21 mouse cellular contexts compared by ENCODE assay signal in the genomic region with DNA sequence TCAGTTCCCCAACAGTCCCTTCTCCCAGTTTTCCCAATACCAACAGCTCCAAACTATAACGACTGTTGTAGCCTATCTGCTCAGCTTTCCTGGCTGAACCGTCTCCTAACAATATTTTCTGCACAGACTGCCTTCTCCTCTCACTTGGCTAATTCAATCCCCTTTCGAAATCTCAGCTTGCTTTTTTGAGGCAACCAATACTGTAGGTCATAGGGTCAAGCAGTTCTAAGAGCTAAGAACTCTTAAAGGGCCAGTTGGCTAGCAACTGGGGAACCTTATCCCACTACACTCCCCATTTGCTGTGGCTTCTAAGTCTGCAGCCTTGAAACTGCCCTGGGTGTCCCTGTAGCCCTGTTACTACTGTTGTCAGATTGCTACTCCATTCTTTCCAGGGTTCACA. TPM values are rescaled to one million over a fixed set of nuclear protein-coding genes. Genes with fewer than 3 reads are reported as not detected.
DNase-seq lines count a peak whose midpoint lies in the region; ATAC-seq and TF ChIP-seq lines count a peak whose summit lies in the region.
"Had no signal": no experiment of that assay in that cellular context is flagged by ENCODE, and none has a peak within 500 bp of the region (broad histone marks: within the 10 kb centered on the region; RNA-seq: fewer than 3 reads in every experiment).

No protein-coding gene starts in this region.

- H3K4me2 ChIP-seq in kidney, postnatal 0 days (ENCODE audit: low read length), result no peak overlapping the region
- no peak overlapping the region for H3K4me2 ChIP-seq in lung, postnatal 0 days (replicated peaks; ENCODE audit: low read depth, low read length)
- H3K4me2 ChIP-seq: embryonic facial prominence, embryonic 12.5 days; forebrain, embryonic 15.5 days; hindbrain, embryonic 13.5 days had no signal

- H3K27ac ChIP-seq in kidney, postnatal 0 days, result no peak overlapping the region
- H3K27ac ChIP-seq in lung, postnatal 0 days (ENCODE audit: low read length), result no peak overlapping the region
- H3K27ac ChIP-seq: embryonic facial prominence, embryonic 12.5 days; forebrain, embryonic 15.5 days; heart, embryonic 10.5 days; hindbrain, embryonic 13.5 days; hindbrain, postnatal 0 days had no signal

- H3K4me1 ChIP-seq in kidney, postnatal 0 days (replicated peaks; ENCODE audit: insufficient read depth, low read length), result no peaks in the 10 kb centered on the region
- no peaks in the 10 kb centered on the region for H3K4me1 ChIP-seq in lung, postnatal 0 days (ENCODE audit: insufficient read depth, low read depth, low read length)
- H3K4me1 ChIP-seq in lung, adult 2 months (ENCODE audit: control insufficient read depth, insufficient read depth, low read length), result peaks cover 4% of the 10 kb centered on the region
- H3K4me1 ChIP-seq: embryonic facial prominence, embryonic 12.5 days; forebrain, embryonic 15.5 days; hindbrain, embryonic 13.5 days had no signal

- no peaks in the 10 kb centered on the region for H3K27me3 ChIP-seq in kidney, postnatal 0 days (ENCODE audit: insufficient read depth, low read length)
- H3K27me3 ChIP-seq in lung, postnatal 0 days (replicated peaks; ENCODE audit: insufficient read depth, low read length), result no peaks in the 10 kb centered on the region
- H3K27me3 ChIP-seq: CH12.LX; embryonic facial prominence, embryonic 12.5 days; forebrain, embryonic 15.5 days; hindbrain, embryonic 13.5 days had no signal

- H3K36me3 ChIP-seq in kidney, postnatal 0 days (ENCODE audit: insufficient read depth, low read length), result peaks cover 14% of the 10 kb centered on the region
- 0 out of 2 replicates have a peak, but pooled peaks cover 6% of the 10 kb centered on the region for H3K36me3 ChIP-seq in lung, postnatal 0 days (ENCODE audit: insufficient read depth, low read length)

- no peak for TF ChIP-seq POLR2A in lung, adult 2 months (IDR thresholded peaks at IDR 0.05; ENCODE audit: borderline replicate concordance, extremely low read depth, low read depth, low read length)

- H3K4me3 ChIP-seq in kidney, postnatal 0 days (replicated peaks; ENCODE audit: low read depth, low read length), result no peak overlapping the region
- H3K4me3 ChIP-seq in lung, postnatal 0 days (ENCODE audit: low read depth, low read length), result no peak overlapping the region
- H3K4me3 ChIP-seq in lung, adult 2 months (replicated peaks; ENCODE audit: extremely low read depth, low read depth, low read length), result no peak overlapping the region
- H3K4me3 ChIP-seq: embryonic facial prominence, embryonic 12.5 days; forebrain, embryonic 15.5 days; heart, embryonic 10.5 days; hindbrain, embryonic 13.5 days had no signal

- no peak for TF ChIP-seq EP300 in lung, postnatal 0 days (IDR thresholded peaks at IDR 0.05)

- peak; percentile 39 for DNase-seq in kidney, postnatal 0 days (ENCODE audit: low spot score)
- DNase-seq in kidney, postnatal 36 days, result no peak
- DNase-seq in lung, postnatal 0 days (ENCODE audit: low spot score), result peak; percentile 79
- DNase-seq in lung, adult 2 months, result no peak
- peak; percentile 95 for DNase-seq in adipocyte (ENCODE audit: low spot score)
- peak; percentile 49 for DNase-seq in skeletal muscle tissue, adult 2 months (ENCODE audit: low read depth, low spot score)
- DNase-seq in heart, adult 8-10 months (ENCODE audit: low spot score), result no peak
- DNase-seq: adrenal gland, postnatal 10 days; cerebellum, adult 11-12 months; cerebellum, adult 9-10 months; cerebellum, postnatal 25 days; gastrocnemius, postnatal 36 days; heart, adult 11 months; heart, postnatal 10 days; heart, postnatal 4 days had no signal

- no peak overlapping the region for H3K9ac ChIP-seq in kidney, postnatal 0 days (ENCODE audit: low read depth, low read length)
- no peak overlapping the region for H3K9ac ChIP-seq in lung, postnatal 0 days (replicated peaks; ENCODE audit: low read depth)
- H3K9ac ChIP-seq: embryonic facial prominence, embryonic 12.5 days; forebrain, embryonic 15.5 days; hindbrain, embryonic 13.5 days had no signal

- 44% methylated on average over 3 of the region's 3 CpGs for WGBS in kidney, postnatal 0 days
- 40% methylated on average over 3 of the region's 3 CpGs for WGBS in lung, postnatal 0 days
- WGBS in lung, adult 2 months, result 57% methylated on average over 3 of the region's 3 CpGs

- no peaks in the 10 kb centered on the region for H3K9me3 ChIP-seq in kidney, postnatal 0 days (replicated peaks; ENCODE audit: low read length)
- no peaks in the 10 kb centered on the region for H3K9me3 ChIP-seq in lung, postnatal 0 days (ENCODE audit: low read length)
- H3K9me3 ChIP-seq: embryonic facial prominence, embryonic 12.5 days; forebrain, embryonic 15.5 days; heart, embryonic 10.5 days; hindbrain, embryonic 13.5 days had no signal

- no peak for TF ChIP-seq CTCF in kidney, postnatal 0 days (IDR thresholded peaks at IDR 0.05; ENCODE audit: low read depth)
- no peak for TF ChIP-seq CTCF in lung, postnatal 0 days (IDR thresholded peaks at IDR 0.05)
- no peak for TF ChIP-seq CTCF in lung, adult 2 months (IDR thresholded peaks at IDR 0.05; ENCODE audit: insufficient read depth, low read length)

- no peak for ATAC-seq in kidney, postnatal 0 days (replicated peaks; ENCODE audit: low FRiP score, low read depth)
- peak; percentile 32; the same call in 1 of the 2 replicates for ATAC-seq in lung, postnatal 0 days
- ATAC-seq: forebrain, embryonic 15.5 days; hindbrain, postnatal 0 days had no signal

RNA-seq across cellular contexts. Expression of a gene that starts 17.7 kb away (rescaled TPM):
- polyA plus RNA-seq in kidney, postnatal 0 days (2015; fragmentation: Nextera tagmentation; extraction: Ambion mirVana), result 74.8 and 83.5 TPM in 2 replicates
- 67.8 and 71.5 TPM in 2 replicates for polyA plus RNA-seq in lung, postnatal 0 days (2015; fragmentation: Nextera tagmentation; extraction: Ambion mirVana)
- 50.8 and 63.2 TPM in 2 replicates for polyA plus RNA-seq in lung, adult 2 months (2012; rRNA removed)
- total RNA-seq in heart, adult 8-10 months (2022), result 100 to 1,000 TPM; 184 to 202 (median 188) TPM

RNA-seq across cellular contexts. Expression of a gene that starts 17.8 kb away (rescaled TPM):
- 33.3 and 36.6 TPM in 2 replicates for polyA plus RNA-seq in kidney, postnatal 0 days (2015; fragmentation: Nextera tagmentation; extraction: Ambion mirVana)
- 18.0 and 18.2 TPM in 2 replicates for polyA plus RNA-seq in lung, postnatal 0 days (2015; fragmentation: Nextera tagmentation; extraction: Ambion mirVana)
- polyA plus RNA-seq in lung, adult 2 months (2012; rRNA removed), result 9.0 and 11.3 TPM in 2 replicates
- 10 to 100 TPM; 47.3 to 56.0 (median 50.9) TPM for total RNA-seq in heart, adult 8-10 months (2022)

RNA-seq across cellular contexts. Expression of a gene that starts 52.2 kb away (rescaled TPM):
- 0.04 TPM in 2 replicates for polyA plus RNA-seq in kidney, postnatal 0 days (2015; fragmentation: Nextera tagmentation; extraction: Ambion mirVana)
- 1.5 and 1.7 TPM in 2 replicates for polyA plus RNA-seq in lung, postnatal 0 days (2015; fragmentation: Nextera tagmentation; extraction: Ambion mirVana)
- polyA plus RNA-seq in lung, adult 2 months (2012; rRNA removed), result 0.44 and 0.51 TPM in 2 replicates
- under 1 TPM; 0.22 to 0.82 (median 0.50) TPM for total RNA-seq in heart, adult 8-10 months (2022)

RNA-seq across cellular contexts. Expression of a gene that starts 52.4 kb away (rescaled TPM):
- 5.6 and 6.1 TPM in 2 replicates for polyA plus RNA-seq in kidney, postnatal 0 days (2015; fragmentation: Nextera tagmentation; extraction: Ambion mirVana)
- polyA plus RNA-seq in lung, postnatal 0 days (2015; fragmentation: Nextera tagmentation; extraction: Ambion mirVana), result 7.0 and 7.7 TPM in 2 replicates
- polyA plus RNA-seq in lung, adult 2 months (2012; rRNA removed), result 12.8 and 13.6 TPM in 2 replicates
- 10 to 100 TPM; 18.5 to 22.5 (median 19.7) TPM for total RNA-seq in heart, adult 8-10 months (2022)

RNA-seq across cellular contexts. Expression of a gene that starts 52.6 kb away (rescaled TPM):
- polyA plus RNA-seq in kidney, postnatal 0 days (2015; fragmentation: Nextera tagmentation; extraction: Ambion mirVana), result 7.9 and 8.3 TPM in 2 replicates
- polyA plus RNA-seq in lung, postnatal 0 days (2015; fragmentation: Nextera tagmentation; extraction: Ambion mirVana), result 6.9 TPM in 2 replicates
- polyA plus RNA-seq in lung, adult 2 months (2012; rRNA removed), result 13.6 and 17.8 TPM in 2 replicates
- 10 to 100 TPM; 11.0 to 13.7 (median 12.3) TPM for total RNA-seq in heart, adult 8-10 months (2022)

Comparison
In these comparisons a context has a peak if more than half of its experiments do, and no peak if none do; other contexts are left out.
1. DNase-seq: peak in kidney, postnatal 0 days (single experiment), lung, postnatal 0 days (single experiment), adipocyte (single experiment) and skeletal muscle tissue, adult 2 months (single experiment); none in kidney, postnatal 36 days (0 of 2), lung, adult 2 months (single experiment) and heart, adult 8-10 months (single experiment).